Mouse (Mus musculus) cerebellum, postnatal 36 days (tissue): ENCODE results near the gene Pccb.

ENCODE experiments used
- DNase-seq, 2 experiments: peaks; one replicate each; pipeline ENCODE4 v3.0.0; 2021 to 2022; ENCODE audit warnings: mixed read lengths in 2 of 2

Pccb gene

GRCm38 (mm10) chr9:101034448-101035098 is at the start of gene Pccb:
Pccb (minus strand) TSS chr9:101034898.
- DNase-seq = peak; percentile 97 to 99

- DNase-seq = no peak
These were observed 49.0 kb upstream of the Pccb start for GRCm38 (mm10) chr9:101083728-101084127.

GRCm38 (mm10) chr9:101080046-101080685 is 45.5 kb upstream of the Pccb start:
- DNase-seq = no peak

- no peak for DNase-seq
These were observed 43.9 kb upstream of the Pccb start for GRCm38 (mm10) chr9:101078579-101078978.

GRCm38 (mm10) chr9:101077486-101077885 is 42.8 kb upstream of the Pccb start:
- DNase-seq = no peak

- no peak for DNase-seq
These were observed 41.6 kb upstream of the Pccb start for GRCm38 (mm10) chr9:101076095-101076875.

- no peak for DNase-seq
These were observed 41.0 kb upstream of the Pccb start for GRCm38 (mm10) chr9:101075694-101076093.

GRCm38 (mm10) chr9:101075091-101075581 is 40.4 kb upstream of the Pccb start:
- peak in 1 of 2 experiments; percentile 26 for DNase-seq

- DNase-seq = peak; percentile 76 to 82
These were observed 39.8 kb upstream of the Pccb start for GRCm38 (mm10) chr9:101074332-101075021.

- no peak for DNase-seq
These were observed 39.3 kb upstream of the Pccb start, which contains the start of gene Msl2 for GRCm38 (mm10) chr9:101073987-101074331. Msl2 (plus strand) TSS chr9:101074101.

- DNase-seq = peak; percentile 99
These were observed 38.6 kb upstream of the Pccb start for GRCm38 (mm10) chr9:101073041-101073986.

- no peak for DNase-seq
These were observed 37.8 kb upstream of the Pccb start for GRCm38 (mm10) chr9:101072506-101072905.

GRCm38 (mm10) chr9:101069781-101070180 is 35.1 kb upstream of the Pccb start:
- DNase-seq = no peak

- no peak for DNase-seq
These were observed 30.4 kb upstream of the Pccb start for GRCm38 (mm10) chr9:101065076-101065602.

GRCm38 (mm10) chr9:101062253-101062780 is 27.6 kb upstream of the Pccb start:
- DNase-seq = no peak

- DNase-seq = no peak
These were observed 26.3 kb upstream of the Pccb start for GRCm38 (mm10) chr9:101061035-101061434.

GRCm38 (mm10) chr9:101057156-101057555 is 22.5 kb upstream of the Pccb start:
- DNase-seq = no peak

GRCm38 (mm10) chr9:101053279-101053678 is 18.6 kb upstream of the Pccb start:
- DNase-seq = no peak

GRCm38 (mm10) chr9:101052691-101053090 is 18.0 kb upstream of the Pccb start:
- DNase-seq = no peak

- no peak for DNase-seq
These were observed 17.3 kb upstream of the Pccb start for GRCm38 (mm10) chr9:101052007-101052406.

GRCm38 (mm10) chr9:101045710-101046338 is 11.1 kb upstream of the Pccb start:
- DNase-seq = no peak
